Mouse (Mus musculus): ENCODE results near the gene Fbxo44. TPM values are rescaled to one million over a fixed set of nuclear protein-coding genes. Genes with fewer than 3 reads are reported as not detected.

The Fbxo44 gene
- total RNA-seq, 4 experiments from 2014 or later: 142 to 153 (median 149) TPM

Small RNA genes lying within 50 kb of the gene (microRNA-seq; reads per million reads assigned to microRNA genes)
- gene Mir7022: 0.22 to 1.3 reads per million in 2 experiments

Other genes with a start within 250 kb of the Fbxo44 start
- 10 to 100 TPM; 12.1 to 16.3 (median 14.1) TPM for gene Plod1, start 223.7 kb downstream of the Fbxo44 start, total RNA-seq (2022)
- gene 2510039O18Rik, start 219.6 kb downstream of the Fbxo44 start, total RNA-seq (2022): 10 to 100 TPM; 26.2 to 28.7 (median 27.5) TPM
- gene Nppb, start 174.7 kb downstream of the Fbxo44 start, total RNA-seq (2022): not detected
- gene Nppa, start 159.8 kb downstream of the Fbxo44 start, total RNA-seq (2022): under 1 TPM in 2 of 4 experiments, not detected in 2; 0.59 to 0.74 TPM
- gene Clcn6, start 121.7 kb downstream of the Fbxo44 start, total RNA-seq (2022): 10 to 100 TPM; 92.3 to 94.8 (median 93.8) TPM
- gene Mthfr, start 121.4 kb downstream of the Fbxo44 start, total RNA-seq (2022): 10 to 100 TPM; 26.7 to 36.9 (median 31.1) TPM
- gene Agtrap, start 72.5 kb downstream of the Fbxo44 start, total RNA-seq (2022): 10 to 100 TPM in 2 of 4 experiments, 1 to 10 TPM in 2; 9.1 to 13.5 (median 10.6) TPM
- 10 to 100 TPM; 15.8 to 18.8 (median 16.4) TPM for gene Mad2l2, start 30.1 kb downstream of the Fbxo44 start, total RNA-seq (2022)
- under 1 TPM; 0.23 to 0.38 (median 0.30) TPM for gene Draxin, start 29.8 kb downstream of the Fbxo44 start, total RNA-seq (2022)
- gene Fbxo6, start 8.3 kb downstream of the Fbxo44 start, total RNA-seq (2022): 10 to 100 TPM; 30.7 to 39.0 (median 36.2) TPM
- gene Fbxo2, start 139 bp upstream of the Fbxo44 start, total RNA-seq (2022): 100 to 1,000 TPM; 109 to 123 (median 113) TPM
- 10 to 100 TPM; 23.4 to 28.3 (median 26.2) TPM for gene Disp3, start 127.5 kb upstream of the Fbxo44 start, total RNA-seq (2022)

Measured in left cerebral cortex, adult 8-10 months (tissue).